Comparison of ENCODE assay signal across 15 mouse cellular contexts in genomic region chr6:51708668-51709339, GRCm38 (mm10).
A peak's percentile ranks its signal among the peaks of the same experiment; 100 is the strongest.
DNase-seq lines count a peak whose midpoint lies in the region; ATAC-seq and TF ChIP-seq lines count a peak whose summit lies in the region.
"Had no signal": no experiment of that assay in that cellular context is flagged by ENCODE, and none has a peak within 500 bp of the region (broad histone marks: within the 10 kb centered on the region; RNA-seq: fewer than 3 reads in every experiment).

No protein-coding gene starts in this region.

- H3K36me3 ChIP-seq in kidney, embryonic 14.5 days (ENCODE audit: control insufficient read depth, insufficient read depth, low read length), result no peaks in the 10 kb centered on the region
- no peaks in the 10 kb centered on the region for H3K36me3 ChIP-seq in C2C12 (ENCODE audit: control insufficient read depth, insufficient read depth)
- no peaks in the 10 kb centered on the region for H3K36me3 ChIP-seq in midbrain, embryonic 14.5 days (ENCODE audit: control insufficient read depth, insufficient read depth, low read length)

- H3K79me3 ChIP-seq in C2C12 (ENCODE audit: low read depth), result no peaks in the 10 kb centered on the region

- no peak overlapping the region for H3K9ac ChIP-seq in kidney, embryonic 14.5 days (ENCODE audit: low read depth, low read length)
- no peak overlapping the region for H3K9ac ChIP-seq in midbrain, embryonic 14.5 days (replicated peaks; ENCODE audit: low read length)

- H3K4me2 ChIP-seq in kidney, embryonic 14.5 days (replicated peaks; ENCODE audit: low read depth, low read length), result no peak overlapping the region
- no peak overlapping the region for H3K4me2 ChIP-seq in midbrain, embryonic 14.5 days (ENCODE audit: low read length)
- H3K4me2 ChIP-seq: heart, embryonic 11.5 days had no signal

- H3K27me3 ChIP-seq in kidney, embryonic 14.5 days (ENCODE audit: control insufficient read depth, insufficient read depth, low read length), result no peaks in the 10 kb centered on the region
- H3K27me3 ChIP-seq in C2C12 (ENCODE audit: control insufficient read depth, insufficient read depth, insufficient read length), result no peaks in the 10 kb centered on the region
- H3K27me3 ChIP-seq in midbrain, embryonic 14.5 days (ENCODE audit: control insufficient read depth, insufficient read depth, low read length), result no peaks in the 10 kb centered on the region

- no peak overlapping the region for H3K4me3 ChIP-seq in kidney, embryonic 14.5 days (ENCODE audit: low read length)
- H3K4me3 ChIP-seq in C2C12 (ENCODE audit: insufficient read depth, poor library complexity, severe bottlenecking), result no peak overlapping the region
- no peak overlapping the region for H3K4me3 ChIP-seq in midbrain, embryonic 14.5 days (replicated peaks; ENCODE audit: low read depth, low read length)
- H3K4me3 ChIP-seq: megakaryocyte, embryonic 14.5 days had no signal

- WGBS in kidney, embryonic 14.5 days, result 33% methylated on average over 9 of the region's 9 CpGs
- 26% methylated on average over 9 of the region's 9 CpGs for WGBS in midbrain, embryonic 14.5 days

- peaks cover 34% of the 10 kb centered on the region for H3K4me1 ChIP-seq in kidney, embryonic 14.5 days (ENCODE audit: control insufficient read depth, insufficient read depth, low read length)
- H3K4me1 ChIP-seq in midbrain, embryonic 14.5 days (ENCODE audit: control insufficient read depth, insufficient read depth, low read length), result peaks cover 27% of the 10 kb centered on the region
- H3K4me1 ChIP-seq: megakaryocyte, embryonic 14.5 days had no signal

- H3K27ac ChIP-seq in kidney, embryonic 14.5 days (ENCODE audit: low read depth, low read length), result no peak overlapping the region
- peak overlapping the region; percentile 71 for H3K27ac ChIP-seq in midbrain, embryonic 14.5 days (replicated peaks; ENCODE audit: low read depth, low read length)

- H3K9me3 ChIP-seq in kidney, embryonic 14.5 days (ENCODE audit: control insufficient read depth, low read length), result no peaks in the 10 kb centered on the region
- no peaks in the 10 kb centered on the region for H3K9me3 ChIP-seq in midbrain, embryonic 14.5 days (ENCODE audit: control insufficient read depth, low read length)
- H3K9me3 ChIP-seq: megakaryocyte, embryonic 14.5 days had no signal

- no peak for TF ChIP-seq CTCF in C2C12 (IDR thresholded peaks at IDR 0.05; ENCODE audit: control insufficient read depth, insufficient read depth, insufficient read length)

- no peak overlapping the region for H3ac ChIP-seq in C2C12 (ENCODE audit: control insufficient read depth, insufficient read length, low read depth)

- H3K79me2 ChIP-seq in C2C12 (ENCODE audit: control insufficient read depth, insufficient read depth), result no peaks in the 10 kb centered on the region

- peak; percentile 64; the same call in 1 of the 2 replicates for ATAC-seq in kidney, embryonic 14.5 days (ENCODE audit: low FRiP score, low TSS enrichment)
- ATAC-seq in midbrain, embryonic 14.5 days (ENCODE audit: low FRiP score, low TSS enrichment), result no peak
- ATAC-seq: forebrain, embryonic 16.5 days; inflammation-experienced regulatory T-cells, adult 6 months had no signal

- DNase-seq in adrenal gland, adult 2 months, result peak; percentile 56
- DNase-seq in adrenal gland, postnatal 10 days, result no peak
- DNase-seq in kidney, postnatal 36 days, result no peak
- peak; percentile 62 for DNase-seq in midbrain, embryonic 14.5 days
- no peak for DNase-seq in heart, adult 18-20 months
- no peak for DNase-seq in c-Kit-positive CD71-positive TER-119-positive erythroid progenitor cells, embryonic 14.5 days (ENCODE audit: low spot score)
- DNase-seq: gastrocnemius, postnatal 10 days; right cerebral cortex, postnatal 25 days; thymus, adult 18-20 months had no signal

TF ChIP-seq in C2C12, 6 proteins besides CTCF, POLR2A, EP300 and RAD21:
- TF ChIP-seq MYOG (IDR thresholded peaks at IDR 0.05; ENCODE audit: control insufficient read depth, extremely low read depth, insufficient read length) (no peak), FOSL1 (IDR thresholded peaks at IDR 0.05; ENCODE audit: insufficient read depth, low read length, poor library complexity, severe bottlenecking) (peak; percentile 82), CEBPB (IDR thresholded peaks at IDR 0.05; ENCODE audit: low read depth) (peak; percentile 0)
TF ChIP-seq in C2C12: peak in this region for 2.

Comparison
In these comparisons a context has a peak if more than half of its experiments do, and no peak if none do; other contexts are left out.
1. DNase-seq: peak in adrenal gland, adult 2 months (single experiment) and midbrain, embryonic 14.5 days (single experiment); none in adrenal gland, postnatal 10 days (single experiment), kidney, postnatal 36 days (0 of 2), heart, adult 18-20 months (0 of 2) and c-Kit-positive CD71-positive TER-119-positive erythroid progenitor cells, embryonic 14.5 days (single experiment).